Mouse (Mus musculus) layer of hippocampus, adult 2 months (tissue): ENCODE data around the gene Dnaaf3. TPM values are rescaled to one million over a fixed set of nuclear protein-coding genes. Genes with fewer than 3 reads are reported as not detected.

ENCODE experiments used
- DNase-seq, 2 experiments: peaks; one replicate each; pipeline ENCODE4 v3.0.0; 2022; ENCODE audit warnings: low spot score in 2 of 2
- H3K27ac ChIP-seq: fragments of 200-600 bp; 2 replicates; pipeline ENCODE4 v1.8.1; 2022
- H3K4me3 ChIP-seq: fragments of 200-600 bp; 2 replicates; pipeline ENCODE4 v1.8.1; 2022; ENCODE audit warnings: mild to moderate bottlenecking
- CTCF ChIP-seq: fragments of 200-600 bp; conservative IDR thresholded peaks from 2 replicates; pipeline ENCODE4 v1.8.1; 2022; ENCODE audit warnings: antibody characterized with exemption, mild to moderate bottlenecking, moderate library complexity
- total RNA-seq, 2 experiments: library from RNA; stranded (reverse); gene quantifications; 2 replicates each; pipeline ENCODE4 v1.2.3; 2021

The Dnaaf3 gene
- total RNA-seq, 2 experiments from 2014 or later: 0.47 to 0.64 TPM

DNA sequence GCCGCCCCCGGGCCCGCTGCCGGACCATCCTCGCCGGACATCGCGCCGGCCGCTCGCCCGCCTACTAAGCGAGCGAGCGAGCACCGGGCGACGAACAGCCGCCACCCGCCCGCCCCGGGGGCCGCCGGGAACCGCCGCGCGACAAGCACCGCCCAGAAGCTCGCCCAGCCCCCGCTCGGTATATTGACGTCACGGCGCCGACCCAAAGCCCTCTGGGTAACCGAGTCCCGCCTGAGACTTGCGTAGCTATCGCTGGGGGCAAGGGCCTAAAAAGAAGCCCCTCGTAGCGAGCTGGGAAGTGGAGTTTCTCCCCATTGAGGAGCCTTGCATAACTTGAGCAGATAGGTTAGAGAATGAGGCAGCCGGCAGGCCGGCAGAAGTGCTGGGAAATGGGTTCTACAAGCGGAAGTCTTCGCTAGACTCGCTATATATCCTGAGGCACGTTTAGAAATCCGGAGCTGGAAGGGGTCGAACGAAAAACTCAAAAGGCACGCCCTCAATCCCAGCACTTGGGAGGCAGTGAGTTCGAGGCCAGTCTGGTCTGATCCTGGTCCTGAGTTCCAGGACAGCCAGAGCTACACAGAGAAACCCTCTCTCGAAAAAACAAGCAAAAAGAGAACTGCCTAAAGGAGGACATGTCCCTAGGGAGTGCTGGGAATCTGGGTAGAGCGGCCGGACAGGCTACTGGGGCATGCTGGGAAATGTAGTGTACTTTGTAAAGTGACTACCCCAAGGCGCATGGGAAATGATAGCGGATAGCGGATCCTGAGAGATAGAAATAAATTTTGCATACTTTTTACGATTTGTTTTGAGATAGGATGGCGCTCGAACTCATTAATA lies 30.5 kb downstream of the Dnaaf3 start, which contains the start of gene Ppp1r12c:
Gene Ppp1r12c, minus strand, starts transcription at position 123 of the 840 bp plus-strand sequence.
- H3K27ac ChIP-seq: peak within 1 kb of the TSS; percentile 98
- H3K4me3 ChIP-seq: peak within 1 kb of the TSS; percentile 93
- TF ChIP-seq CTCF: no peak
- DNase-seq: peak; percentile 96 to 97

DNA sequence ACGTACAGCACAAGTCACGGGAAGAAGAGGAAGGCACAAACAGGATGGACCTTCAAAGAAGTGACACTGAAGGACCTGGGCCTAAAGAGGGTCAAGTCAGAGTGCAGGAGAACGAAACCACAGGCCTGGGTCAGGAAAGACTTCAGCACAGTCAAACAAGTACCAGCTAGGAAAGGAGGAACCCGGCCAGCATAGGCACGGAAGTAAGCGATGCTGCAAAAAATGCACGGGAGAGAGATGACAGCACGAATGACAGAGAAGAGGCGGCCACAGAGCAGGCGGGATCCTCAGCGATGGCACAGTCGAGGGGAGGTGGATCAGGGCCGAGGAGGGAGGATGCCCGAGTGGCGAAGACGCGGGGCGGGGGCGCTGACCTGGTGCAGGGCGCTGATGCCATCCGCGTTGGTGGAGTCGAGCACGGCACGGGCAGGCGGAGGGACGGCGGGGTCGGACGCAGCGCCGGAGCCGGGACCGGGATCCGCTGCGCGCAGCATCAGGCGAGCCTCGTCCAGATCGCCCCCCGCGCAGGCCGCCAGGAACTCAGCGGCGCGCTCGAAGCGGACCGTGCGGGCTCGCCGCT lies 31.3 kb downstream of the Dnaaf3 start:
- peak overlapping the region; percentile 93 for H3K4me3 ChIP-seq

DNA sequence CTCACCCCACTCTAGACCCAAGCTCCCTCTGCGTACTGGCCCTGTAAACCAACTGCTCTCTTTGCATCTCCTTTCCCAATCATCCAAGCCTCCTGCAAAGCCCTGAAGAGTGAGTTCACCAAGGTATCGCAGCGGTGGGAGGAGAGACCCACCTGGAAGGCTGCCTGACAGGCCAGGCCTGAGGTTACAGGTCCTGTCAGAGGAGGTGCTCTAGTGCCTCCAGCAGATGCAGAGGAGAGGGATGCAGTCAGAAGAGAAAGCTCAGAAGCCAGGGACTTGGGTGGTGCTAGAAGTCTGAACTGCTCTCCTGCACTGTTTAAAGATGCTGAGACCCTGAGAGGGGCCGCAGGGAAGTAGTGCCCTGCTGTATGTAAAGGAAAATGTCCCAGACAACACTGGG lies 33.2 kb downstream of the Dnaaf3 start:
- TF ChIP-seq CTCF: no peak
- H3K27ac ChIP-seq: peak overlapping the region; percentile 28; the same call in 1 of the 2 replicates
- H3K4me3 ChIP-seq: no peak overlapping the region; the same call in 1 of the 2 replicates
- DNase-seq: no peak

More for the DNA sequence above, 31.3 kb downstream of the Dnaaf3 start:
- peak overlapping the region; percentile 98 for H3K27ac ChIP-seq
- no peak for TF ChIP-seq CTCF
- peak; percentile 36 to 39 for DNase-seq

DNA sequence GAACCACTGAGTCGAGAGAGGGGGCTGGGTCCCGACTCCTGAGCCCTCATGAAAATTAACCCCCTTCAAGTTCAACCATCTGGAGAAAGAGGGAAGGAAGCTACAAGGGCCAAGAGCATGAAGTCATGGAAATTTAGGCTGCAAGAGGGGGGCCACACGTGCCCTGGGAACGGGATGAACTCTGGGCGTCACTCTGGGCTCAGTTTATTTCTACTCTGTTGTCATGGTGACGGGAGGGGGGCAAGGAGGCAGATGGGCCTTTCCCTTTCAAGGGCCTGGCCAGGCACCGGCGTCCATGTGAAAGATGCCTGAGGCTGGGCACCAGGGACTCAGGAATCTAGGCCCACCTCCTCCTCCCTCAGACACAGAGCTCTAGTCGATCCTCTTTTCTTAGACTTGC lies 34.0 kb downstream of the Dnaaf3 start:
- Histone ChIP-seq H3K27ac (peak overlapping the region; percentile 28; the same call in 1 of the 2 replicates), H3K4me3 (peak overlapping the region; percentile 10; the same call in 1 of the 2 replicates)
- no peak for TF ChIP-seq CTCF
- peak in 1 of 2 experiments; percentile 37 for DNase-seq

GRCm38 (mm10) chr7:4497271-4497903 lies 34.9 kb downstream of the Dnaaf3 start:
- no peak for DNase-seq
- Histone ChIP-seq H3K27ac (no peak overlapping the region), H3K4me3 (no peak overlapping the region; the same call in 1 of the 2 replicates)
- no peak for TF ChIP-seq CTCF

DNA sequence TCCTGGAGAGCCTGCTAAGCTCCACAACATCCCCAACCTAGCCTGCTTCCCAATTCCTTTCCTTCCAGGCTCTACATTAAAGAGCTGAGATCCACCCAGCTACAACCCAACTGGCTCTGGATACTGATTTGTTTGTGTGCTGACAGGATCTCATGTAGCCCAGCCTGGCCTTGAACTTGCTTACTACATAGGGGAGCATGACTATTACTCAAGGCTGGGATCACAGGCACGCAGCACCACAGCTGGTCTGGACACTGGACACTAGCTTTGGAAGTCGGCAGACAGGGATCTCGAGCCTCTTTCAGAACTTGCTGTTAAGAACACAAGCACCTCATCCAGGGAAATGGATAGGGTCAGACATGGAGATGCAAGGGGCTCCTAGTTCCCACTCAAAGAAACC lies 35.8 kb downstream of the Dnaaf3 start:
- TF ChIP-seq CTCF: no peak
- Histone ChIP-seq H3K4me3 (no peak overlapping the region), H3K27ac (no peak overlapping the region)
- DNase-seq: no peak

DNA sequence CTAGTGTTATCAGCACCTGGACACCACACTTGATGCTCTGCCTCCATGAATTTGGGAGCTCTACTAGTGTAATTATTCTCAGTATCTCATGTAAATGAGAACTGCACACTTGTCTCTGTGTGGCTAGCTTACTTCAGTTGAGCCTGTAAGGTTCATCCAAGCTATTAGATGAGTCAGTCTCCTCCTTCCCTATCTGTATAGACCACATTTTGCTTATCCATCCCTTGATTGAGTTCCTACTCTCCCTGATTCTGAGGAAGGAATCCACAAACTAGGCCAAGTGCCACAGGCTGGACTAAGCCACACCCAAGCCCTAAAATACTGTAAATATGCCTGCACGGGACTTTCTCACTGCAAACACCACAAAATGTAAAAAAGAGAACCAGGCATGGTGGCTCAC lies 38.3 kb downstream of the Dnaaf3 start:
- Histone ChIP-seq H3K4me3 (no peak overlapping the region), H3K27ac (no peak overlapping the region)
- TF ChIP-seq CTCF: no peak
- no peak for DNase-seq

GRCm38 (mm10) chr7:4492284-4493224 lies 39.7 kb downstream of the Dnaaf3 start:
- H3K27ac ChIP-seq: no peak overlapping the region
- no peak overlapping the region for H3K4me3 ChIP-seq
- TF ChIP-seq CTCF: no peak
- no peak for DNase-seq

- no peak for DNase-seq
- TF ChIP-seq CTCF: no peak
These were observed 40.9 kb downstream of the Dnaaf3 start for GRCm38 (mm10) chr7:4491308-4491707.

GRCm38 (mm10) chr7:4482281-4482680 lies 50.0 kb downstream of the Dnaaf3 start:
- Histone ChIP-seq H3K4me3 (no peak overlapping the region), H3K27ac (no peak overlapping the region)
- no peak for DNase-seq
- TF ChIP-seq CTCF: no peak

More at GRCm38 (mm10) chr7:4491308-4491707, 40.9 kb downstream of the Dnaaf3 start:
- Histone ChIP-seq H3K27ac (peak overlapping the region; percentile 46; the same call in 1 of the 2 replicates), H3K4me3 (no peak overlapping the region)

DNA sequence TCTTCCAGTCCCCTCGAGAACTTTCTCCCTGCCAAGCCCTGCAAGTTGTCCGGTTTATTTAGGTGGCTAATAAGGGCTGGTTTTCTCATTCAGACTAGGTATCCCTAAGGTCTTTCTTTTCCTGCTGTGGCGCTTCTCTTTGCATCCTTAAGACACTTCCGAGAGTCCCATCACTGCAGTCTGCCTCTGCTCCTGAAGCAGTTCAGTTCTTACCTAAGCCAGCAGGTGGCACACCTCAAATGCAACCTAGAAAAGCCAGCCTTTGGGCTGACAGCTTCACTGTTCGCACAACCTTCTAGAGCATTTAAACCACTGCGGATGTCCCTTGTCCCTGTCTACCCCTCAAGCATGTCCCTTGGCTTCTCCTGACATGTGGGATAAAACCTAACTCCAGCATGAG lies 52.6 kb downstream of the Dnaaf3 start:
- TF ChIP-seq CTCF: peak; percentile 78
- Histone ChIP-seq H3K4me3 (no peak overlapping the region), H3K27ac (no peak overlapping the region)
- DNase-seq: peak in 1 of 2 experiments; percentile 44

DNA sequence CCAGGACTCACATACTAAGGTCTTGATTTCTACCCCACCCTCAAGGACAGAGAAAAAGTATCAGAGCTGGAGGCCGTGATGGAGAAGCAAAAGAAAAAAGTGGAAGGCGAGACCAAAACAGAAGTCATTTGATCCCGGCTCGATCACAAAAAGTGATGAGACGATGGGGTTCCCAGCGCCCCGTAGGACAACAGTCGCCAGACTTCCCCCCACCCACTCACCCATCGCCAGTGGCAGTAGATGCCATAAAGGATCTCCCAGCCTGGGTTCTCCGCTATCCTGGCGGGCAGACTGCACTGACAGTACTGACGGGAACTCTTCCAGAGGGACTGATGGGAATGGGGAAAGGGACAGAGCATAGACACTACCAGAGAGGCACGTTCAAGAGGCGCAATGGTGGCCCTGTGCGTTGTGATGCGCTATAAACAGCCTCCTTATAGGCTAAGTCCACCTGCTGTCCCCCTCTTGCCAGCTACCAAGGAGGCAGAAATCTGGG lies 53.4 kb downstream of the Dnaaf3 start:
- peak overlapping the region; percentile 62 for H3K4me3 ChIP-seq
- no peak for DNase-seq
- TF ChIP-seq CTCF: no peak
- peak overlapping the region; percentile 21; the same call in 1 of the 2 replicates for H3K27ac ChIP-seq
